Mouse (Mus musculus): ENCODE results near the gene Gna12.

The Gna12 gene

DNA sequence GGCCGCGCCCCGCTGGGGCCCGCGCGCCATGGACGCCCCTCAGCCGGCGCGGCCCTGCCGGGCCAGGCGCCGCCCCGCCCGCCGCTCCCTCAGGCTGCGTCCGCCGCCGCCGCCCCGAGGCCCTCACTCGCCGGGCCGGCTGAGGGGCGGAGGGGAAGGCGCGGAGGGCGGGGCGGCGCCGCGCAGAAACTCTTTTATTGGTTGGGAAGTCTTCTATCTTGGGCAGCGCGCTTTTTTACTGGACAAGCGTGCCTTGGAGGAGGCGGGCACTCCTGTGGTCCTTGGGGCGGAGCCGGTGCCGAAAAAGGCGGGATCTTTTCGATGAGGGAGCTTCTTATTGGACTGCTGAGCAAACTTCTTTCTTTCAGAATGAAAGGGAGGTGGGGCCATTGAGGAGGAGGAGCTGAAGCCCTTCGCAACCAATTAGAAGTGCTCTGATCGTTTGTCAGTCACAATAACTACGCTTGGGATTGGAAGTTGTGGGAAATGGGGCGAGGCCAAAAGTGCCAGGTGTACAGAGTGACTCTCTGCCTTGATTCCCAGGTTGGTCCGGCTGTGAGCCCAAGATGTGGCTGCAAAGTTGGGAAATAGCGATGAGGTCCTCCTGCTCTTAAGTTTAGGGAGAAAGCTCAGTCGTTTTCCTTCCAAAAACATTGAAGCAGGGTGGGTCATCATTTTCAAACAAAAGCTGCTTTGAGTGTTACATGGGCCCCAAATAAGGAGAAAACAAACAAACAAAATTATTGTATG lies at the start of gene Gna12:
Gene Gna12 (minus strand): TSS at position 118 of the 750 bp plus-strand sequence.
- peak; percentile 99 for DNase-seq

DNA sequence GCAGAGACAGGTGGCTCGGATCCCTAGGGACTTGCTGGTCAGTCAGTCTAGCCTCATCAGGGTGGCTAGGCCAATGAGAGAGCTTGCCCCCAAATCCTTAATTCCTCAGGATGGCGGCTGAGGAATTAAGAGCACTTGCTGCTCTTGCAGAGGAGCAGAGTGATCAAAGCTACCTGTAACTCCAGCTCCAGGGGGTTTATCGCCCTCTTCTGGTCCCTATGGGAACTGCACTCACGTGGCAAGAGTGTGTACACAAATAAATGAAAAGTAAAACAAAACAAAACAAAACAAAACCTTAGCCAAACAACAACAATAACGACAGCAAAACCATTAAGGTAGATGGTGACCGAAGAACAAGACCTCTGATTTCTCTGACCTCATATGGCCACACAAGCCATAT lies 48.4 kb upstream of the Gna12 start:
- DNase-seq: no peak

DNA sequence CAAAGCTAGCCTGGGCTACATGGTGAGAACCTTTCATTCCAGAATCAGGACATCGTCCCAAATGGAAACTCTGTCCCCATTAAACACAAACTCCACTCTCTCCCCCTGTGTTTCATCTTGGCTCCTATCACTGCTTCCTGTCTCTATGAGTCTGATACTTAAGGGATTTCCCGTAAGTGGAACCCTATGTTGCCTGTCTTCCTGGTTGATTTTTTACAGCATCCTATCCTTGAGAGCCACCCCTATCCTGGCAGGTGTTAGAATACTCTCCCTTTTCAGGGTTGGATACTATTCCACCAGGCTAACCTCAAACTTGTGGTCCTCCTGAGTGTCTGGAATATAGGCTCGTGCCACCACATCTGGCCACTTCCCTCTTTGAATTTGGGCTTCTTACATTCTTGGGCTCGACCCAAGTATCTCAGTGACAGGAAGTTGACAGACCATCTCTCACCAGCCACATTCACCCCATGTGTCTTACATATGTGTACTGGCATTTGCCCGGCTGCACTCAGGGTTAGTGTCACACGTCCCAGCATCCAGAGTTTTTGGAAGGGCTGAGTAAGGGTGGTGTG lies 43.6 kb upstream of the Gna12 start:
- DNase-seq: no peak

DNA sequence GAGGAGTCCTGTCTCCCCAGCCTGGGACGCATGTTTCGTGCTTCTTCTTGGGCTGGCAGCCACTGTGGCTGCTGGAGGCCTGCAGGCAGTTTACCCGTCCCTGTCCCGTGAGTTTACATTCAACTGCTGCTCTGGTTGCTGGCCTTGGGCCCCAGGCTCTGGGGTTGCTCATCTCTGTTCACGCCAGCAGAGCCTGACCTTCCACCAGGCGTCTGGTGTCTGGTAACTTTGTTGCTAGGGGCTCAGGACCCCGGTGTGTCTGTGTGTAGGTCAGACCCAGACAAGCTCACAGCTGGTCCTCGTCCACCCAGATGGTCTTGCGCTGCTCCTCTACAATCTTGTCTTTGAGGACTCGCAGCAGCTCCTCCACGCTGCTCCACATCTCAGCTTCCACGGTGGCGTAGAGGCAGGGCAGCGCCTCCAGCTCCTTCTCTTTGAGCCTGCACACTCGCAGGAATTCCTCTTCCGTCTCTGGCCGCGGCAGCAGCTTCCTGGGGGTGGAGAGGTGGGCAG lies 42.9 kb upstream of the Gna12 start:
- DNase-seq: no peak

DNA sequence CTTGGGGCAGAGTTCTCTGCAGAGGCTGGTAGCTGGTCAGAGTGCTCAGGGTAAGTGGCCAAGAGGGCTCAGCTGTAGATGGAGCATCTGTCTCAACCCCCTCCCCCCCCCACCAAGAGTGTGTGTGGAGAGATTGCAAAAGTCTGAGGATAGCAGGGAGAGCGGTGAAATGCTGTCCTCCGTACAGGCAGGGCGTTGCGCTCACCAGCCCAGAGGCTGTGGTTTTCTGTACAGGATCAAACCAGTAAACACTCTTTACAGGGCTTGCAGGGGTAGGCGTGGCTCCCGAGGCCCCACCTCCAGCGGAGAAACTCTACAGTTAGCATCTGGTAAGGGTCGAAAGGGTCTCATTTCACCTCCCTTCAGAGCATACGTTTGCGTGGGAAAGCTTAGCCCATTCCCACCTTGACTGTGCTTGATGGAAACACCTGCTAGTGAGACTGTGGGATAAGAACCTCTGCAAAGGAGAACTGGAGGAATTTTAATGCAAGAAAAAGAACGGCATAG lies 42.4 kb upstream of the Gna12 start:
- DNase-seq: no peak

DNA sequence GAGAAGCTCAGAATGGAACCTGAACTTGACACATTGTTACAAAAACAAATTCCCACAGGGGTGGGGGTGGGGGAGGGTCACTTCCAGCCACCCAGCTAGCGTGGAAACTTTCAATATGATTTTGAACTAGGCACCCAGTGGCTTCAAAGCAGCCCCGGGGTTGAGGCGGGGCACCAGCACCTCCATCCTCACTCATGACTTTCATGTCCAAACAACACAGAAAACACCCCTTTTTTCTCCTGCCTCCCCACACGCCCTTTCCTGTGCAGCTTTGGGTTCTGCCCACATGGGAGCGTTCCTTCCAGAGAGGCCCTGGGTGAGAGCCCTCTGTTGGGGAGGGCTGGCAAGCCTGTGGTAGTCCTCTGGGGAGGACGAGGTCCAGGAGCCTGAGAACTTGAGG lies 41.0 kb upstream of the Gna12 start:
- DNase-seq: no peak

DNA sequence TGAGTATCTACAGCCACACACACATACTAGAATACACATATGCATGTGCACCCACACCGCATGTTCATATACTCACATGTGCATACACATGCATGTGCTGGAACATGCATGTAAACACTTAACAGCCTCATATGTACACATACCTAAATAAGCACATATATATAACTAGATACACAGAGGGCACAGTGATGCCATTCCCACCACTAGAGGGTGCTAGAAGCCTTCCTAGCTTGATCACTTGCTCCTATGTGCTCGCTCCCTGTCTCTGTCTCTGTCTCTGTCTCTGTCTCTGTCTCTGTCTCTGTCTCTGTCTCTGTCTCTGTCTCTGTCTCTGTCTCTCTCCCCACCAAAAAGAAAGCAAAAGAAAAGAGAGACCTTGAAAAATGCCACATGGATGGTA lies 38.8 kb upstream of the Gna12 start:
- DNase-seq: no peak

DNA sequence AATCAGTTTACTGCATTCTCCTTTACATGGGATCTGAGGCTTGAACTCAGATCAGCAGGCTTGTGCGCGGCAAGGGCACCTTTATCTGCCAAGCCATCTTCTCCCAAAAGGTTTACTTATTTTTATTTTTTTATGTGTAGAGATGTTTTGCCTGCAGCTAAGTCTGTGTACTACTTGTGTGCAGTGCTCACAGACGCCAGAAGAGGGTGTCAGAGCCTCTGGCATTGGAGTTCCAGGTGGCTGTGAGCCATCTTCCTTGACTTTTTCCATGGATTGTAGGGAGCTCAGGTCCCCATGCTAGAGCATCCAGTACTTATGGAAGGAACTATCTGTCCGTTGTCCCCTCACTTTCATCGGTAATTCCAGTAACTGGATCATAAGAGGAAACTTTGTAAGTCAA lies 29.5 kb upstream of the Gna12 start:
- DNase-seq: no peak

DNA sequence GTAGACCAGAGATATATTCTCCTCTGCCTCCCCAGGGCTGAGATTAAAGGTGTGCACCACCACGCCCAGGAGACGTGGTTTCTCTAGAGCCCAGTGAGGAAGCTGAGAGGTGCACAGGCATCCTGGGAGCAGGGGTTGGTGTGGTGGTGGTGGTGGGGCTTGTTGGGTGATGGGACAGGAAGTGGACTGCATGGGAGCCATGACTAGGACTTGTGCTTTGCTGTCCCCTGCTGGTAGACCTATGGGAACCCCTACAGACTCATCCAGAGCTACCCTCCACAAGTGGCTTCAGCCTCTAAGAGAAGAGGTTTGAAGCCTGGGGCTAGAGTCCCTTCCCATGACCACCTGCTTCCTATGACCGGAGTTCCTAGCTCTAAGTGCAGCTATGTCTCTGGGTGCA lies 28.1 kb upstream of the Gna12 start:
- DNase-seq: no peak

DNA sequence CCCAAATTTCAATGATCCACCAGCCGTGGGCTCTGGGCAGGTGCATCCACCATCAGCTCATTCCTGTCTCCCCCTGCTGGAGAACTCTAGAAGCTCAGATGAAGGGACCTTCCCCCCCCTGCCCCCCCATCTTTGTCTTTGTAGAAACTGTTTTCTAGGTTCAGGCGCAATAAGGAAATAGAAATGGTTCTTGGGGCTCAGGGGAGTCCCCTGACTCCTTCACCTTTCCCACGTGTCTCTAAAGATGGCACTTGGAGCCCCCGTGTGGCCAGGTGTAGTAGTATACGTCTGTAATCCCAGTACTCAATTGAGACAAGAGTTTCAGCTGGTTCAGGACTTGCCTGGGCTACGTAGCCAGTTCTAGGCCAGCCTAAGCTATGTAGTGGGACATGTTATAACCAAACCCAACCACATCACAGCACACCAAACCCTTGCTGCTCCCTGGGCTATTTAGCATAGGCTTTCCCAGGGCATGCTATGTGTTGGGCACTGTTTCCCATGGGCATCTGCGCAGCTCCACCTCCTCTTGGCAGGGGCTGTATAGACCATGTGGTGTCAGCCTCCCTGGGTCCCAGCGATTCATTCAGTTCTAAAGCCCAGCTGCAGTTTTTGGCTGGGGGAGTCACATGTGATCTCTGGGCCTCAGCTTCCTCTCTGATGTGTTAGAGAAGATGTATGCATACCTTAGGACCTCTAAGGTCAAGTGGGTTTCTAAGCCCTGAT lies 27.4 kb upstream of the Gna12 start:
- no peak for DNase-seq

DNA sequence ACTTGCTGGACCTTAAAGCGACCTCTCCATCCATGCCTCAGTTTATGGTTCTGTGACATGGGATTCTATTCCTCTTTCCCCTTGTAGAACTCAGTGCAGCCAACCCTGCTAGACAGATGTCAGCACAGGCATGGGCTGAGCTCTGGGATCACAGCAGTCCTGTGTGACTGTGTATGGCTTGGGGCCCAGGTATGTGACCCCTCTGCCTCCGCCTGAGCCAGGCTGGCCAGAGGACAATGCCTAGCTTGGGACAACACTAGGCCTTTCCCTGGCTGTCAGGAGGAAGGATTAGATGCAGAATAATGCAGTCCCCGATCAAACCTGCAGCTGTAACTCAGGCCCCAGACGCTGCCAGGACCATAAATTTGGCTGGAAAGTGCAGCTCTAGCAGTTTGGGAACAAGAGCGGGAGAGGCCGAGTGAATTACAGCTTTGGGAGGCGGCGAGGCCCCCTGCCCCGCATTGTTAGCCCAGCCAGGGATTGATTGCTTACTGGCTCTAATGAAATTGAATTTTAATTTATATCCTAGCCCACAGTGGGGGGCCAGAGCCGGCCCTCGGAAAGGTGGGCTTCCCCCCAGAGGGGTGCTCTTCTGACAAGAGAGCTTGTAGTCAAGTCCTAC lies 25.8 kb upstream of the Gna12 start:
- DNase-seq: no peak

DNA sequence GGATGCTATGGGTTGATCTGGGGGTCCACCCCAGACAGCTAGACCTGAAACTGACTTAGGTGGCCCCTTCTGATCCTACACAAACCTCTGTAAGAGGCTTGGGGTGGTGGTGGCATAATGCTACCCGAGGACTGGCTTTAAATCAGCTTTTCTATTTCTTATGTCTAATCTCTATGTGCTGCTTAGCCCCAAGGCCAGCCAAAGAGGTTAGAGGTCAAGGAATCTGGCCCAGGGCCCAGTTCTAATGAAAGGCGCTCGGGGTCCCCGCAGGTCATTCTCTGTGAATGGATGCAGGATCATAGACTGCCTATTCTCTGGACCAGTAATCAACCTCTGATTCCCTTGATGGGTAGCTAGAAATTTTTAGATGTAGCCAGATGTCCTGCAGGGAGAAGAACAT lies 24.5 kb upstream of the Gna12 start:
- no peak for DNase-seq

DNA sequence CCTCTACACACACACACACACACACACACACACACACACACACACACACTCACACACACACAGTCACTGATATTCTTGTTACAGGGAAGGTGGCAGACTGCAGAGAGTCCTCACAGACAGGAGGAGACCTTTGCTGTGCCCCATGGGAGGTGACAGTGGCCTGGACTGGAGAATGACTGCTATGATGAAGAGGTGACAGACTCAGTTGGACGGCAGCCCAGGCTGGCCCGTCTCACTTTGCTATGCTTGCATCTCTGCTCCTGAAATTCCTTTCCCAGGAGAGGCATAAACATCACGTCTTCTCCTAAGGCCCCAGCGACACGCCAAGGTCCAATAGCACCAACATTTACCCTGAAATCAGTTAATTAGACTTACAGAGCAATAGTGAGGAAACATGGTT lies 23.5 kb upstream of the Gna12 start:
- DNase-seq: no peak

DNA sequence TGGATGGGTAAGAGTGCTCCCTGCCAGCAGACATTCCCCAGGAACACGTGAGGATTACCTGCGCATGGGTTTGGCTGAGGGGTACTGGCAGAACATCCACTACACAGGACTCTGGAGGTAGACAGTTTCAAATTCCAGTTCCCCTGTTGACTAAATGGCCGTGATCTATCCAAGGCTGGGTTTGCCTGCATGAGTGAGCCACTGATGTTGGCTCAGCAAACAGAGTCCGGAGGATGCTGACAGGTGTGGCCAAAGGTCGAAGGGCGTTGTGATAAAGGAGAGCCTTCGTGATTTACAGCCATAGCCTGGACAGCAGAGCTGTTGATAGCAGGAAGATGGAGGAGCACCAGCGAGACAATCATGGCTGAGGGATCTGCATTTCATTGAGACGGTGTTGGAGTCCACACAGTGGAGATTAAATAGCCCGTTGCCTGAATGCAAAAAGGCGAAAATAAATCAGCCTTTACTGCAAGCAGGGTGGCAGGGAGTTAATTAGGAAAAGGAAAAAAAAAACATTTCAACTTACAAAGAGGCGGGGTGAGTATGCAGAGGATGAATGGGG lies 22.3 kb upstream of the Gna12 start:
- DNase-seq: no peak

DNA sequence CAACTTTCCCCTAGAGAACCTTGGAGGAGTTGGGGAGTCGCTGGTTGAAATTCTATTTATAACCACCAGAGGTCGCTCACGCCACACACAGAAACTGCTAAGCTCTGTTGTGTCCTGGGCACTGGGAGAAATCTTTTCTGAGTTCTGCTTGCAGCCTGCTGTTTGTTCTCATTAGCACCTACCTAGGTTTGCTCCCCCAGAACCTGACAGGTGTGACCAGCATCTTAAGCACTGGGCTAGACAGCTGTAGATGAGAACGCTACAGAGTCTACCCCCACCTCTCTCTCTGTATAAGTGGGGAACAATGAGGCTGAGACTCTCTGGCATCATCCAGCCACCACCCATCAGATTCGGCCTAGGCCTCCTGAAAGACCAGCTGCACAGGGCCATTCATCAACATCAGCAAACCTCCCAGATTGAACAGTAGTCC lies 17.1 kb upstream of the Gna12 start:
- DNase-seq: no peak

DNA sequence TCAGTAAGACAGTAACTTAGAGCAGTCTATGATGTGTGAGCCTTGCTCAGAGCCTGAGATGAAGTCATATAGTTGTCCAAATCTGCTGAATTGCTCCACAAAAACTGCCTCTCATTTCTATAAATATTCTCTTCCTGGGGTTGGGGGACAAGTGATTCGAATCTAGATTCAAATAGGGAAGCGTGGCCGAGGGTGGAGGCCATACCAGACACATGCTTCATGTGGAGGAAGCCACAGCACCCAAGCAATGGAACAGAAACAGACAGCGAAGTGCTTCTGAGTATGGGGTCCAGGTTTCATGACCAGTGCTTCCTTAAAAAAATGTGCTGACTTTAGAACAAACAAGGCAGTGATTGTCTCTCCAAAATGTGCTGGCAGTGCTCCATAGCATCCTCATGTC lies 11.7 kb upstream of the Gna12 start:
- DNase-seq: no peak

DNA sequence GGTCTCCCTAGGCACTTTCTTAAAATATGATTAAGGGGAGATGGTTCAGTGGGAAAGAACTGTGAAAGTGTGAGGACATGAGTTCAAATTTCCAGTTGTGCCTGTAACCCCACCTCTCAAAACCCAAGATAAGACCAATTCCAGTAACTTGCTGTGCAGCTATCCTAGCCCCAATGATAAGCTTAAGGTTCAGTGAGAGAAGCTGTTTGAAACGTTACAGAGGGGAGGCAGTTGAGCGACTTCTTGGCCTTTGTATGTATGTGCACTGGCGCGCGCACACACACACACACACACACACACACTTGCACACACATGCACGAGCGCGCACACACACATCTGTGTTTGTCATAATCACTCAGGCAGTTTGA lies 817 bp upstream of the Gna12 start:
- no peak for DNase-seq

DNA sequence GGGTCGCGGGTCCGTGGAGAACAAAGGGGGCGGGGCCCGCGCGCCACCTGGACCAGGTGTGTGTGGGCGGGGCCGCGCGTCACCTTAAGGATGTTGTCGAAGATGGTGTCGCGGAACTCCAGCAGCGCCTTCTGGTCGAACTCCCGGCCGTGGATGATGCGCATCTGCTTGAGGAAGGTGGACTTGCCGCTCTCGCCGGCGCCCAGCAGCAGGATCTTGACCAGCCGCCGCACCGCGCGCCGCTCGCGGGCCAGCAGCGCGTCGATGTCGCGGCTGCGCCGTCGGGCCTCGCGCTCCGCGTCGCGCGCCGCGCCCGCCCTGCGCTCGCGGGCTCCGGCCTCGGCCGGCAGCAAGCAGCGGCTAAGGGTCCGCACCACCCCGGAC lies 328 bp downstream of the Gna12 start:
- peak; percentile 60 for DNase-seq

DNA sequence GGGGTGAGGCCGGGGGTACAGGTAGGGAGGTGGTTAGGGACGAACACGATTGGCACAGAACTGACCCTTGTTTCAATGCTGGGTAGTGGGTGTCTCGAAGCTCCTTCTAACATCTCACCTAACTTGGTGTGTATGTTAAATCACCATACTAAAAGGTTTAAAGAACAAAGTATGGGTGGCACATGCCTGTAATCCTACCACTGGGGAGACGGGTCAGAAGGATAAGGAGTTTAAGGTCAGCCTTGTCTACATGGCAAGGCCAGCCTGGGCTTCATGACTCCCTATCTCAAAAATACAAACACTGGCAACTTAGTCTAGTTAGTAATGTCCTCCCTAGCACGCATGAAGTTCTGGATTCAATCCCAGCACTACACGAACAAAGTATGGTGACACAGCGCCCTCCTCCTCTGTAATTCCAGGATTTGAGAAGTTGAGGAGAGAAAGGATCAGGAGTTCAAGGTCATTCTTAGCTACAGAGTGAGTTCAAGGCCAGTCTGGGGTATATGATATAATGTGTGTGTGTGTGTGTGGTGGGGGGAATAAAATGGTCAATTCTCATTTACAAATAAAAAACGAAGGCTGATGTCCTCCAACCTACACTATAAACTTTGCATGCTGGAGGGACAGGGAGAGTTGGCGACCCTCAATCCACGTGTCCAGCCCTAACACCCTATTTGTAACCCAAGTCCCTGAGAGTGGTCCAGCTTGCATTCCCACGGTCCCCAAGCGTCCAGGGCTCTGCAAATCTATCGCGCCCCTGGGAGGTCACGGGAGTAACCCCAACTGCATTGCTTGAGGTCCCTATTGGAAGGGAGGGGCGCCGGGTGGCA lies 935 bp downstream of the Gna12 start:
- no peak for DNase-seq

DNA sequence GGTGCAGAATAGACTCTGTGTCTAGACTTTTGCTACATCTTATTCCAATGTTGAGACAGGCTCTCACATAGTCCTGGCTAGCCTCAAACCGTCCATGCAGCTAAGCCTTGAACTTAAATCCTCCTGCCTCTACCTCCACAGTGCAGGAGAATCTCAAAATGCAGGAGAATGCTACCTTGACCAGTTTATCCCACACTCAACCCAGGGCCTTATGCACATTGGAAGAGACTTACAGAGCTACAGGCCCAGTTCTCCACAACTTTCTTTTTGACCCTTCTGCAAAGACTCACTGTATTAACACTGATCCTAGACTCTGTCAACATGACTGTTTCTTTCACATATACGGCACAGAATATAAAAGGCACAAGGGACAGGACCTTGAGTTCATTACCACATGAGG lies 1.9 kb downstream of the Gna12 start:
- no peak for DNase-seq

DNA sequence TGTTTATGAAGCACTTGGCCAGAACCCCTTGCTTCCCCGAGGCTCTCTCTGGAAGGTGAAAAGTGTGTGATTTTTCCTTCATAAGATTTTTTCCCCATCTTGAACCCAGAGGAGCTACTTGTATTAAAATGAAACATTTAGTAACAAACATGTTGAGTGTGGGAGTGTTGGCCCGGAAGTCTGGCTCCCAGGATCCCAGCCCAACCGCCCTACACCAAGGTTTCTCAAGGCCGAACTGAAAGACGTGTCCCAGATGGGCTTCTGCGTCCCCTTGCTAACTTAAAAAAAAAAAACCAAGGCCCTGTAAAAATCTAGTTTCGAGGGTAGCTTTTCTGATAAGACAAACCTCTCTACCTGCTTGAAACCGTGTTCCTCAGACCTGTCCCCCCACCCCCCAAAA lies 2.3 kb downstream of the Gna12 start:
- no peak for DNase-seq

DNA sequence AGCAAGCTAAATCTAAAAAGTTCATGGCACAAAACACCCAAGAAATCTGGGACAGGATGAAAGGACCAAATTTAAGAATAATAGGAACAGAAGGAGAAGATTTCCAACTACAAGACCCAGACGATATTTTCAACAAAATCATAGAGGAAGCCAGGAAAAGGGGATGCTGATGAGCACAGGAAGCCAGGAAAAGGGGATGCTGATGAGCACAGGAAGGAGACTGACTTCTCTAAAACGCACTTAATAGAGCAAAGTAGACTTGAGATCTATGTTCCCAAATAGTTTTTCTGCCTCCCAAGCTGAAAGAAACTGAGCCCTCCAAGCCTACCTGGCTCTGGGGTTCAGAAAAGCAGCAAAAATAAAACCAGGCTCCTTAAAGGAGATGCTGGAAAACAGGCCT lies 2.8 kb downstream of the Gna12 start:
- DNase-seq: no peak

Data from cerebellum, adult 11 months (tissue).